Mouse (Mus musculus) limb, embryonic 11.5 days (tissue): ENCODE results near the gene Qrsl1. TPM values are rescaled to one million over a fixed set of nuclear protein-coding genes. Genes with fewer than 3 reads are reported as not detected.
"Not testable (repeated sequence)": the region's sequence is repeated elsewhere in the genome, so short reads cannot be mapped to it uniquely, and the experiment has no call there.

Experiments
- ATAC-seq: fragments of 200-750 bp; cut with Nextera tagmentation; 2 replicates; pipeline ENCODE4 v1.8.0; 2017; ENCODE audit warnings: low read depth; ENCODE audit not compliant: insufficient number of reproducible peaks, low FRiP score, low TSS enrichment
- DNase-seq: peaks from one replicate; pipeline ENCODE4 v3.0.0-alpha.2; 2015; ENCODE audit warnings: low spot score
- H3K27ac ChIP-seq: fragments of 300-500 bp; sonication (generic); replicated peaks from 2 replicates; pipeline ENCODE4 v1.5.1; 2014; ENCODE audit warnings: low read depth, mild to moderate bottlenecking, low read length
- H3K27me3 ChIP-seq: fragments of 300-500 bp; sonication (generic); 2 replicates; pipeline ENCODE4 v1.6.1; 2014; ENCODE audit warnings: mild to moderate bottlenecking, low read length, mixed read lengths; ENCODE audit not compliant: control insufficient read depth, insufficient read depth
- H3K36me3 ChIP-seq: fragments of 300-500 bp; sonication (generic); 2 replicates; pipeline ENCODE4 v1.6.1; 2014; ENCODE audit warnings: mild to moderate bottlenecking, low read length, moderate library complexity, mixed read lengths; ENCODE audit not compliant: control insufficient read depth, insufficient read depth
- H3K4me1 ChIP-seq: fragments of 300-500 bp; sonication (generic); 2 replicates; pipeline ENCODE4 v1.6.1; 2014; ENCODE audit warnings: low read length, mixed read lengths; ENCODE audit not compliant: control insufficient read depth, insufficient read depth
- H3K4me2 ChIP-seq: fragments of 300-500 bp; sonication (generic); 2 replicates; pipeline ENCODE4 v1.6.1; 2014; ENCODE audit warnings: low read depth, mild to moderate bottlenecking, moderate library complexity; ENCODE audit not compliant: severe bottlenecking
- H3K4me3 ChIP-seq: fragments of 300-500 bp; sonication (generic); 2 replicates; pipeline ENCODE4 v1.5.1; 2014; ENCODE audit warnings: low read depth, low read length
- H3K9ac ChIP-seq: fragments of 300-500 bp; sonication (generic); 2 replicates; pipeline ENCODE4 v1.6.1; 2014; ENCODE audit warnings: mild to moderate bottlenecking, low read length
- H3K9me3 ChIP-seq: fragments of 300-500 bp; sonication (generic); 2 replicates; pipeline ENCODE4 v1.6.1; 2016; ENCODE audit warnings: low read length; ENCODE audit not compliant: control insufficient read depth
- WGBS: fragments of 180-500 bp; shearing (Covaris S2); extraction: QIAGEN DNeasy Blood & Tissue Kit; methylation state at CpG from one replicate; pipeline ENCODE4 v1.1.7; 2014; 5-methylcytosine and 5-hydroxymethylcytosine counted together
- polyA plus RNA-seq: library from polyadenylated mRNA; unstranded; fragments of >200 nt; fragmentation: Nextera tagmentation; extraction: Ambion mirVana; gene quantifications from 2 replicates; pipeline ENCODE4 v1.2.1, GENCODE M21; 2014

Gene Qrsl1
- 30.4 and 31.6 TPM in 2 replicates for polyA plus RNA-seq

DNA sequence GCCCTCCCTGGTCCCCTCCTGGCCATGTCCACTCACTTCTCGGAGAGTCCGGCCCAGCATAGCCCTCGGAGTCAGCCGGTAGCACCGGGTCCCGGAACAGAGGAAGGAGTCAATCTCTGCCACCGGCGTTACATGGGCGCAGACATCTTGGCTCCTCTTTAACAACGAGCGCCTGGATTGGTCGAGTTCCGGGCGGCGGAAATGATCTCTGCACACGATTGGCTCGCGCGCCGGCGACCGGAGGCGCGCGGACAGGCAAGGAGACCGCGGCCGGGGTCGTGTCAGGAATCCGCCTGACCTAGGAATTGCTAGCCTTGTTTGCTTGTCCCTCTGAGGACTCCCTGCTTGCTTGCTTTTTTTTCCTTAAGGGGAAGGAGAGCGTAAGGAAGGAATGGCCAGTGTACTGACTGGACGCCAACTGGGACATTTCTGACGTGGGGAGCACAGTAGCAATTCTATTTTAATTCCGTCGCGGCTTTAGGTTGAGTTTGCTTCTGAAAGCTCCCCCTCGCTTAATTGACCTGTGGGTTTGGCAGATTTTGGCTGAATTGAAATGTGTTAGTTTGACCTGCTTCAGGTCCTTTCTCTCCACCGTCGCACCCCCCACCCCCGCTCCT lies at the start of gene Qrsl1, which contains the start of gene Rtn4ip1:
Qrsl1 (minus strand) TSS at position 168 of the 617 bp plus-strand sequence.
Rtn4ip1 (plus strand) TSS at position 230 of the 617 bp plus-strand sequence.
- Histone ChIP-seq H3K9me3 (no peaks in the 10 kb centered on the region), H3K4me1 (peaks cover 3% of the 10 kb centered on the region; the same call in 1 of the 2 replicates), H3K4me3 (peak within 1 kb of the TSS; percentile 77), H3K4me2 (peak within 1 kb of the TSS; percentile 49), H3K36me3 (no peaks in the 10 kb centered on the region), H3K9ac (peak within 1 kb of the TSS; percentile 81), H3K27me3 (no peaks in the 10 kb centered on the region), H3K27ac (peak within 1 kb of the TSS; percentile 70; the same call in 1 of the 2 replicates)
- DNase-seq (peak; percentile 98), ATAC-seq (peak; percentile 93)
- WGBS = under 1% methylated on average over 40 of the region's 40 CpGs

GRCm38 (mm10) chr10:43945435-43945834 lies 43.9 kb upstream of the Qrsl1 start:
- WGBS = 72% methylated on average over 4 of the region's 4 CpGs
- Histone ChIP-seq H3K9me3 (no peaks in the 10 kb centered on the region), H3K4me1 (no peaks in the 10 kb centered on the region), H3K4me2 (no peak overlapping the region), H3K27ac (no peak overlapping the region), H3K4me3 (no peak overlapping the region), H3K27me3 (no peaks in the 10 kb centered on the region), H3K9ac (no peak overlapping the region), H3K36me3 (no peaks in the 10 kb centered on the region; the same call in 1 of the 2 replicates)
- DNase-seq (no peak), ATAC-seq (no peak)

- Histone ChIP-seq H3K4me2 (no peak overlapping the region), H3K4me1 (no peaks in the 10 kb centered on the region), H3K36me3 (no peaks in the 10 kb centered on the region; the same call in 1 of the 2 replicates), H3K9me3 (no peaks in the 10 kb centered on the region), H3K27me3 (no peaks in the 10 kb centered on the region), H3K27ac (no peak overlapping the region), H3K4me3 (no peak overlapping the region), H3K9ac (no peak overlapping the region)
- no peak for ATAC-seq
- WGBS = 79% methylated on average over 4 of the region's 4 CpGs
- DNase-seq = no peak
Measured at GRCm38 (mm10) chr10:43943736-43944135, 42.2 kb upstream of the Qrsl1 start.

- Histone ChIP-seq H3K4me3 (no peak overlapping the region), H3K9ac (no peak overlapping the region), H3K27me3 (no peaks in the 10 kb centered on the region), H3K36me3 (no peaks in the 10 kb centered on the region), H3K27ac (no peak overlapping the region), H3K4me1 (no peaks in the 10 kb centered on the region), H3K9me3 (no peaks in the 10 kb centered on the region), H3K4me2 (no peak overlapping the region)
- DNase-seq (no peak), ATAC-seq (no peak)
- WGBS = 76% methylated on average over 6 of the region's 6 CpGs
Measured at GRCm38 (mm10) chr10:43939136-43939662, 37.7 kb upstream of the Qrsl1 start.

- Histone ChIP-seq H3K4me2 (no peak overlapping the region), H3K9ac (no peak overlapping the region), H3K4me1 (no peaks in the 10 kb centered on the region), H3K36me3 (0 out of 2 replicates have a peak, but pooled peaks cover 2% of the 10 kb centered on the region), H3K27me3 (no peaks in the 10 kb centered on the region), H3K9me3 (no peaks in the 10 kb centered on the region), H3K4me3 (no peak overlapping the region), H3K27ac (no peak overlapping the region)
- WGBS = 87% methylated on average over 5 of the region's 5 CpGs
- ATAC-seq (no peak), DNase-seq (no peak)
Measured at GRCm38 (mm10) chr10:43928596-43928995, 27.1 kb upstream of the Qrsl1 start.

DNA sequence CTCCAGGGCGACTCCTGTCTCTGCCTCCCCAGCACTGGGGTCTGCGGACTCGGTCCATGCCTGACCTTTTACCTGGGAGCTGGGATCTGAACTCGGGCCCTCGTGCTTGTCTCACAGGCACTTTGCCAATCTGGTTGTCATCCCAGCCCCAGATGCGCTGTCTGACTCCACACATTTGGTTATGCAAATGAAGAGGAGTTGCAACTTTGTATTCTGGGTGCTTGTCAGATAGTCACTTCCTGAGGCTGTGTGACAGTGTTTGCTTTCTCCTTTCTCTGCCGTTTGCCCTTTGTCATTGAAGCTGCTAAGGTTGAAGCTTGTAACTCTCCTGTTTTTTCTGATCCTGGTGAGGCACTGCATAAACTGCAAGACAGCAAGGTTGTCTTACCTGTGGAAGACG lies 26.2 kb upstream of the Qrsl1 start:
- Histone ChIP-seq H3K9me3 (no peaks in the 10 kb centered on the region), H3K27me3 (no peaks in the 10 kb centered on the region), H3K36me3 (0 out of 2 replicates have a peak, but pooled peaks cover 2% of the 10 kb centered on the region), H3K4me2 (no peak overlapping the region), H3K4me3 (no peak overlapping the region), H3K4me1 (no peaks in the 10 kb centered on the region), H3K27ac (no peak overlapping the region), H3K9ac (no peak overlapping the region)
- WGBS = 84% methylated on average over 8 of the region's 8 CpGs
- ATAC-seq (no peak), DNase-seq (no peak)

DNA sequence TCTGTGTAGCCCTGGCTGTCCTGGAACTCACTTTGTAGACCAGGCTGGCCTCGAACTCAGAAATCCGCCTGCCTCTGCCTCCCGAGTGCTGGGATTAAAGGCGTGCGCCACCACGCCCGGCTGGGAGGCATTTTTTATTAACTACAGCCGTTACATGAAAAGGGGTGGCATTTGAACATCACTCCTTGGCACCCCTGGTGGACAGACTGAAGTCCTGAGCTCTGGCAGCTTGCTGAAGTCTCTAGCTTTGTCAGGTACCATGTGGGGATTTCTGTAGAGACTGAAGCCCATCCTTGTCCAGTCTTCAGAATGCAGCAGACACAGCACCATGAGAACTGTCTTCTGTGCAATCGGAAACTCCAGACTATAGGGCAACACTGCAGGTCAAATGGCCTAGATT lies 24.2 kb upstream of the Qrsl1 start:
- H3K9ac ChIP-seq, H3K36me3 ChIP-seq, H3K4me3 ChIP-seq: not testable (repeated sequence)

DNA sequence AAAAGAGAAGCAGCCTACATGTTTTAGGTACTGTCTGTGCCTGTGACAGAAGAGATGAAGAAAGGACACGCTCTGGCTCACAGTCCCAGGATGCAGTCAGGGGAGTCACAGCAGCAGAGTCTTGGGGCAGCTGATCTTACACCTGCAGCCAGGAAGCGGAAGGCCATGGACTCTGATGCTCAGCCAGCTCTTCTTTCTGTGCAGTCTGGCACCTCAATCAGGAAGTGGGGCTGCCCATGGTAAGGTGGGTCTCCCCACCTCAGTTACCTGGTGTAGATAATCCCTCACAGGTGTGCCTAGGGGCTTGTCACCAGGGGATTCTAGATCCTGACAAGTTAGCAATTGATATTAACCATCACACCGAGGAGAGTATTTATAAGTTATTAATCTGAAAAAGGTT lies 21.6 kb upstream of the Qrsl1 start:
- H3K4me3 ChIP-seq = no peak overlapping the region
- no peak overlapping the region for H3K9ac ChIP-seq
- no peak for DNase-seq
- ATAC-seq = no peak
- no peaks in the 10 kb centered on the region for H3K36me3 ChIP-seq
- H3K4me1 ChIP-seq = no peaks in the 10 kb centered on the region
- whole genome bisulfite sequencing = 93% methylated on average over 3 of the region's 3 CpGs
- no peaks in the 10 kb centered on the region for H3K27me3 ChIP-seq
- H3K4me2 ChIP-seq = no peak overlapping the region
- H3K27ac ChIP-seq = no peak overlapping the region
- no peaks in the 10 kb centered on the region for H3K9me3 ChIP-seq

More for the DNA sequence above, 24.2 kb upstream of the Qrsl1 start:
- WGBS = 93% methylated on average over 9 of the region's 9 CpGs
- DNase-seq, H3K9me3 ChIP-seq, ATAC-seq, H3K4me1 ChIP-seq, H3K27me3 ChIP-seq, H3K4me2 ChIP-seq, H3K27ac ChIP-seq: not testable (repeated sequence)
